Mouse (Mus musculus) kidney, adult 2 months (tissue): ENCODE measurements around the gene Prkce. TPM values are rescaled to one million over a fixed set of nuclear protein-coding genes. Genes with fewer than 3 reads are reported as not detected.

ENCODE experiments used
- DNase-seq: peaks from one replicate; pipeline ENCODE4 v3.0.0; 2021
- H3K27ac ChIP-seq: fragments of 200-500 bp; 2 replicates; pipeline ENCODE4 v1.5.1; 2012; ENCODE audit warnings: low read depth, low read length, control low read depth, inconsistent platforms; ENCODE audit not compliant: insufficient read depth
- H3K27me3 ChIP-seq: fragments of 200-500 bp; replicated peaks from 2 replicates; pipeline ENCODE4 v1.6.1; 2012; ENCODE audit warnings: mild to moderate bottlenecking, moderate library complexity, low read length, inconsistent platforms; ENCODE audit not compliant: control insufficient read depth, insufficient read depth
- H3K36me3 ChIP-seq: fragments of 200-500 bp; 2 replicates; pipeline ENCODE4 v1.6.1; 2012; ENCODE audit warnings: mild to moderate bottlenecking, moderate library complexity, low read length, inconsistent platforms; ENCODE audit not compliant: control insufficient read depth, insufficient read depth
- H3K4me1 ChIP-seq: fragments of 200-500 bp; 2 replicates; pipeline ENCODE4 v1.6.1; 2011; ENCODE audit warnings: low read length; ENCODE audit not compliant: control insufficient read depth, insufficient read depth
- H3K4me3 ChIP-seq: fragments of 200-500 bp; 2 replicates; pipeline ENCODE4 v1.5.1; 2011; ENCODE audit warnings: mild to moderate bottlenecking, low read depth, low read length, control low read depth; ENCODE audit not compliant: insufficient read depth
- CTCF ChIP-seq: fragments of 200-500 bp; conservative IDR thresholded peaks from 2 replicates; pipeline ENCODE4 v1.5.1; 2011; ENCODE audit warnings: low read depth, mild to moderate bottlenecking, control low read depth, low read length, moderate library complexity, mixed read lengths; ENCODE audit not compliant: insufficient read depth, insufficient read length
- POLR2A ChIP-seq: fragments of 200-500 bp; IDR thresholded peaks from one replicate; pipeline ENCODE4 v1.6.1; 2011; ENCODE audit warnings: low read depth, low read length, control low read depth
- WGBS: fragments of 180-500 bp; shearing (Covaris S2); methylation state at CpG from one replicate; pipeline ENCODE4 v1.1.7; 2018; 5-methylcytosine and 5-hydroxymethylcytosine counted together
- polyA plus RNA-seq: library from polyadenylated mRNA; depleted of rRNA; stranded (reverse); fragments of >200 nt; gene quantifications from 2 replicates; pipeline ENCODE4 v1.2.3, GENCODE M21; 2012

The Prkce gene
- polyA plus RNA-seq, 1 experiment: 6.1 TPM

DNA sequence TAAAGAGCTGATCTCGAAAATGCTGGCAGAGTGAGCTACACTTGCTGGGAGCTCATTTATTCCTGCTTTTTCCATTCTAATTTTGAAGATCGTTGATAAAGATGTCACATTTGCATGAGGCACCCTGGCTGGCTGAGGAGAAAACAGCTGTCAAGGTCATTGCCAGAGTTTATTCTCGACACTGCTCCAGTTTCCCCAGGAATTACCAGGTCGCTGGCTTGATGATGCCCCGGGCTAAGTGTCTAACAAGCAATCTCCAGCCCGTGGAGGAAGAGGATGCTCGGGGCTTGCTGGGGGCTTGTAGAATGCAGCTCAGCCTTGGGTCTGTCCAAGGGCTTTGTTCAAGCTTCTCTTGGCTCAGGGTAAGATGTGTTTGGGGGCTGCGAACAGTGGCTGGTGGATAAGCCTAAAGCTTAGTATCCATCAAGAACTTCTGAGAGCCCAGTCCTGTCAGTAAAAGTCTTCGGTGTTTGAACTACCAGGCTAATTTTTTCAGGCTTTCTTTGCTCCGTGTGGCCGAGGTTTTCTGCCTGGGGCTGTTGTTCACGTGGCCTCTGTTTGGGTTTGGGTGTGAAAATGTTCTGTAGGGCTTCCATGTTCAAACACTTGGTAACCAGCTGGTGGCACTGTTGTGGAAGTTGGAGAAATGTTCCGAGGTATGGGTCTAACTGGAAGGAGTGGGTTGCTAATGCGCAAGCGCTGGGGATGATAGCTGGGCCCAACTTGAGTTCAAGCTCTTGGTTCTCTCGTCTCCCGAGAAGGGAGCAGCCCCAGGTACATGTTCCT, 293.3 kb downstream of the Prkce start:
- no peaks in the 10 kb centered on the region for H3K27me3 ChIP-seq
- 68% methylated on average over 17 of the region's 17 CpGs for WGBS
- TF ChIP-seq CTCF (0 out of 2 replicates have a peak, but pooled peaks have one; percentile 21), POLR2A (no peak)
- no peak for DNase-seq
- peaks cover 19% of the 10 kb centered on the region for H3K4me1 ChIP-seq
- no peaks in the 10 kb centered on the region for H3K36me3 ChIP-seq
- no peak overlapping the region for H3K27ac ChIP-seq
- H3K4me3 ChIP-seq: no peak overlapping the region

DNA sequence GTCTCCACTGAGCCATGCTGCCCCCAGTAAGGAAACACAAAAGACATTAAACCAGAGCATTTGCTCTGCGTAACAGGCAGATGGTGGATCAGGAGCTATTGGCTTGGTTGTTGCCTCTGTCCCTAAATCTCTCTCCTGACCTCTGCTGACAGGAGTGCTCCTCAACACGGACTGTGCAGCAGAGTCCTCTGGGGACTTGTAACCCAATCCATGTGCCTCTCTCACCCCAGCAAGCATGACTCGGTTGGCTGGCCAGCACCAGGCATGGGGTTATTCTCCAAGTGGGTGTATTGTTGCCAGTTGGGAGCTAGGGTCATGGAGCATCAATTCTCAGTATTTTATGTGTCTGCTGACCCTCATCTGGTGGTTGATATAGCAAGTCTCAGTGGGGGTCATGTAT, 295.8 kb downstream of the Prkce start:
- peaks cover 25% of the 10 kb centered on the region for H3K4me1 ChIP-seq
- no peak overlapping the region for H3K27ac ChIP-seq
- no peaks in the 10 kb centered on the region for H3K36me3 ChIP-seq
- H3K4me3 ChIP-seq: no peak overlapping the region
- H3K27me3 ChIP-seq: no peaks in the 10 kb centered on the region
- TF ChIP-seq CTCF (no peak), POLR2A (no peak)
- no peak for DNase-seq
- 65% methylated on average over 3 of the region's 3 CpGs for WGBS

DNA sequence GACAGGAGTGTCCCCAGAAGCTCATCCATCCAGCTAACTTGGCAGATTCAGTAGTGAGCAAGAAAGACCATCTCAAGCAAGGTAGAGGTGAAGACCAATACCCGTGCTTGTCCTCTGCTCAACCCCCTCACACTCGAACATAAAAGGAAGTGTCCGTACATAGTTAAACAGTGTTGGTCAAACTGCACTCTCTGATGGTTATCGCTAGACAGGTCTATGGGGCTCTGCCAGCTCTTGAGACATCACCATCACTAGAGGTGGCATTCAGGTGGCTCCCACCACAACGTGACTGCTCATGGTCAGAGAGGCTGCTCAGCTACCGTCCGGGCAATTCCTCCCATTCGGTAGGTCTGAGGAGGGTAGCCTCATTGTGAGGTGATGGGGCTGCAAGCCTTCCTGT, 296.6 kb downstream of the Prkce start:
- Histone ChIP-seq H3K4me1 (peaks cover 25% of the 10 kb centered on the region), H3K4me3 (no peak overlapping the region), H3K27me3 (no peaks in the 10 kb centered on the region), H3K36me3 (no peaks in the 10 kb centered on the region), H3K27ac (no peak overlapping the region)
- DNase-seq: no peak
- 70% methylated on average over 8 of the region's 8 CpGs for WGBS
- no peak for TF ChIP-seq CTCF
- no peak for TF ChIP-seq POLR2A

DNA sequence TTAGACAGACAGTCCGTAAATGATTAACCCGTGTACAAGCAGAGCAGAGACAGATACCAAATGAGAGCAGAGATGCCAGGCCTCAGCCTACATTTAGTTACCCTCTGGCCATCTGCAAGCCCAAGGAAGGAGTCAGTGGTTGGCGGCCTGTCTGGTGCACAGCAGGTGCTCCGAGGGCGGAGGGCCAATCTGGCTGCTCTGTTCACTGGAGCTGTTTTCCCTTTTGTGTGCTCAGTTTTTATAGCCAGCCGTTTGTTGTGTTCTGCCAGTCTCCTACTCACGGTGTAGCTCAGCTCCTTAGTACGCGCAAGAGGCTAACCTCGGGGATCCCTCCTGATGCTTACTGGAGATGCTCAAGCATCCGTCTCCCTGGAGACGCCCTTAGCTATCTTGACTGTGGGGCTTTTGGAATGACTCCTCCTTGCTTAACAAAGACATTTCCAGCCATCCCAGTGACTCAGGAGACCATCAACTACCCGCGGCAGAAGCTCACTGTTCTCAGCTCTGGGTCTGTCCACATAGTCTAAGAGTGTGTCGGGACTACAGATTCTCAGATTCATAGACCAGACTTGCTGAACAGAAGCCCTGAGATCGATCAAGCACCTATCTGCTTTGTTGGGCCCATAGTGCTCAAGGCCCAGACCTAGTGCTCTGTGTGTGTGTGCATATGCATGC, 297.2 kb downstream of the Prkce start:
- 69% methylated on average over 16 of the region's 16 CpGs for WGBS
- H3K27me3 ChIP-seq: no peaks in the 10 kb centered on the region
- no peaks in the 10 kb centered on the region for H3K36me3 ChIP-seq
- DNase-seq: peak; percentile 76
- TF ChIP-seq CTCF (no peak), POLR2A (no peak)
- peaks cover 25% of the 10 kb centered on the region for H3K4me1 ChIP-seq
- H3K27ac ChIP-seq: no peak overlapping the region
- no peak overlapping the region for H3K4me3 ChIP-seq

DNA sequence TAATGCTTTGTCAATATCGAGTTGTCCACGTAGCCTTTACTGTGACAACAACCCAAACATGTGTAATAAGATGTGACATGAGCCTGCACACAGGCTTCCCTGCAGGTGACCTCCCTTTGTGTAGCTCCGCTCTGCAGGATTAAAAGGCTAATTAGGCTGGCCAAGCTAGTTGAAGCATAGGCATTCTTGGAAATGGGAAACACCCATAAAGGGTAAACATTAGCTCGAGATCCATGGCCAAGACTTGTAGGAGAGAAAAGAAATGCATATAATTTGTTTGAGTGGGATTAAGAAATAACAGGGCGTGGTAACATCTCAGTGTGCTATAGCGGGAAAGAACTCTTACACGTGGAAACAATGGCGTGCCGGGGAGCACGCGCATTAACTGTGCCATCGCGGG, 298.3 kb downstream of the Prkce start:
- no peak for TF ChIP-seq POLR2A
- no peak for TF ChIP-seq CTCF
- Histone ChIP-seq H3K4me3 (no peak overlapping the region), H3K27me3 (no peaks in the 10 kb centered on the region), H3K36me3 (no peaks in the 10 kb centered on the region), H3K27ac (no peak overlapping the region), H3K4me1 (peaks cover 25% of the 10 kb centered on the region)
- peak; percentile 86 for DNase-seq
- WGBS: 43% methylated on average over 13 of the region's 13 CpGs

DNA sequence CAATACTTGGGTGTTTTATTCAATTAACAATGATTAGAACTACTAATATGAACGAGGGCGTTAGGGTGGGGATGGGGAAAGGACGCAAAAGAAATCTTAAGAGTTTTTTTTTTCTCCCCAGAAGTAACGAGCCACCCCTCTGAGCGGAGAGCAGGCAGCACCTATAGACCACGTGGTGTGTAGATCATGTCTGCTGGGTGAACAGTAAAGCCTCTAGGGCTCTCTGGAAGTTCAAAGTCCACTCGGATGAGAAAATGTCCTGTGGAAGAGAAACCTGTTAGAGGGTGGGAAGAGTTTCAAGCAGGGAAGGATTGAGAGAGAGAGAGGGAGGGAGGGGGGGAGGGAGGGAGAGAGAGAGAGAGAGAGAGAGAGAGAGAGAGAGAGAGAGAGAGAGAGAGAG, 298.8 kb downstream of the Prkce start:
- no peak for DNase-seq
- H3K27ac ChIP-seq: no peak overlapping the region
- no peaks in the 10 kb centered on the region for H3K36me3 ChIP-seq
- H3K4me3 ChIP-seq: no peak overlapping the region
- WGBS: 59% methylated on average over 7 of the region's 7 CpGs
- no peak for TF ChIP-seq CTCF
- H3K4me1 ChIP-seq: peaks cover 25% of the 10 kb centered on the region
- H3K27me3 ChIP-seq: no peaks in the 10 kb centered on the region

DNA sequence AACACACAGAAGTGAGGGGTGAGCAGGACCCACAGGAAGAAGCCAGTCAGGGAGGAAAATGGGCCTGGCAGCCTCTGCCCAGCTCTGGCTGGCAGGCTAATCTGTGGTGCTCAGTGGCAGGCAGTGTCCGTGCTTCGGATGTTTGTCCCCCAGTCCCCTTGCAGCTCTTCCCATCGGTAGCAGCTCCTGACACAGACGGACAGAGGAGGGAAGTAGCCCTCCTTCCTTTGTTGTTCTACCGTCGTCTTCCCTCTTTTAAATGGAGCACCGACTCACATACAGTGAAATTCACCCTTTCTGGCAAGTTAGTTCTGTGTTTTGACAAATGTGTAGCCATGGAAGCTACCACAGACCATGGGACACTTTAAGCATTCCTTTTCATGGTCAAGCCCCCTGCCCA, 299.3 kb downstream of the Prkce start:
- no peaks in the 10 kb centered on the region for H3K27me3 ChIP-seq
- DNase-seq: no peak
- no peak overlapping the region for H3K4me3 ChIP-seq
- 60% methylated on average over 7 of the region's 7 CpGs for WGBS
- no peak overlapping the region for H3K27ac ChIP-seq
- TF ChIP-seq POLR2A: no peak
- TF ChIP-seq CTCF: no peak
- H3K36me3 ChIP-seq: no peaks in the 10 kb centered on the region
- peaks cover 25% of the 10 kb centered on the region for H3K4me1 ChIP-seq
